Mouse (Mus musculus) G1E (cell line): Measurements from ENCODE around the gene Kpnb1. TPM values are rescaled to one million over a fixed set of nuclear protein-coding genes. Genes with fewer than 3 reads are reported as not detected.
A peak's percentile ranks its signal among the peaks of the same experiment; 100 is the strongest.

ENCODE experiments used
- ATAC-seq: 2 replicates; pipeline ENCODE4 v1.8.0; 2016; ENCODE audit warnings: mild to moderate bottlenecking; ENCODE audit not compliant: insufficient number of reproducible peaks, poor library complexity, low FRiP score, severe bottlenecking; ENCODE audit errors: extremely low read depth
- DNase-seq: peaks from one replicate; pipeline ENCODE4 v3.0.0; 2012; ENCODE audit warnings: low spot score
- H3K27me3 ChIP-seq: 2 replicates; pipeline ENCODE4 v1.6.1; 2012; ENCODE audit warnings: mild to moderate bottlenecking, low read length, inconsistent platforms; ENCODE audit not compliant: insufficient read depth
- H3K36me3 ChIP-seq: replicated peaks from 2 replicates; pipeline ENCODE3; 2012; ENCODE audit warnings: mild to moderate bottlenecking, inconsistent platforms
- H3K4me1 ChIP-seq: 2 replicates; pipeline ENCODE4 v1.6.1; 2012; ENCODE audit warnings: low read depth, low read length, inconsistent platforms, mixed read lengths; ENCODE audit not compliant: insufficient read depth
- H3K4me3 ChIP-seq: 2 replicates; pipeline ENCODE4 v1.5.1; 2012; ENCODE audit warnings: low read depth, mild to moderate bottlenecking, inconsistent platforms, low read length, moderate library complexity, mixed read lengths
- H3K9me3 ChIP-seq: replicated peaks from 2 replicates; pipeline ENCODE4 v1.6.1; 2012; ENCODE audit warnings: inconsistent platforms
- CTCF ChIP-seq: IDR thresholded peaks from 2 replicates; pipeline ENCODE4 v1.5.1; 2012; ENCODE audit warnings: low read depth, low read length, inconsistent platforms, mixed read lengths
- GATA1 ChIP-seq: IDR thresholded peaks from 2 replicates; pipeline ENCODE4 v1.6.1; 2012; ENCODE audit warnings: borderline replicate concordance, low read length, inconsistent platforms, mixed read lengths
- GATA2 ChIP-seq: IDR thresholded peaks from 2 replicates; pipeline ENCODE4 v1.6.1; 2012; ENCODE audit warnings: low read depth, low read length, inconsistent platforms, borderline replicate concordance
- POLR2AphosphoS5 ChIP-seq: IDR thresholded peaks from 2 replicates; pipeline ENCODE4 v1.6.1; 2012; ENCODE audit warnings: low read depth, low read length, inconsistent platforms; ENCODE audit not compliant: insufficient replicate concordance
- TAL1 ChIP-seq: conservative IDR thresholded peaks from 2 replicates; pipeline ENCODE4 v1.6.1; 2012; ENCODE audit warnings: low read depth, low read length, inconsistent platforms, mixed read lengths
- polyA plus RNA-seq: library from polyadenylated mRNA; stranded (reverse); fragments of >175 nt; gene quantifications from 2 replicates; pipeline ENCODE4 v1.2.3, GENCODE M21; 2012
- total RNA-seq, 2 experiments: library from RNA; stranded (forward) in 1 of 2; stranded (reverse) in 1 of 2; fragments of 200-1000 nt in 1 of 2; fragments of >200 nt in 1 of 2; fragmentation: Nextera tagmentation in 1 of 2; gene quantifications; 2 replicates each; pipeline ENCODE4 v1.2.3; 2014 to 2017

The Kpnb1 gene
- total and polyA plus RNA-seq, 3 experiments, result 50.5 to 328 (median 286) TPM

DNA sequence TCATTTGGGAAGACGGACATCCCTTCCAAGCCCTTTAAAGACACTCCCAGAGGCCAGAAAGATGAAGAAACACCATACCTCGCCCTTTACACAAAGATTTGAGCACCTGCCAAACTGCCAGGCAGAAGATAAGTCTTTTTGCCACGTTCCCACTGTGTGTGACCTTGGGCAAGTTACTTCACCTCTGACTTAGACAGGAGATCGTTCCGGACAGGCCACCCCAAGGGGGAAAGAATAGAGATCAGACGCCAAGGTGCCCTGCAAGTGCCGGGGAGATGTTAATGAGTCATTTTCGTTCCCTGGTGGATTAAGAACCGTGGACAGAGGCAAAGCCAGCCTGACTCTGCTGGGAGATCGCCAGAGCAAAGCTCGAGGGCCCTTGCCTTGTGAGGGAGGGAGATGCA is 35.7 kb downstream of the Kpnb1 start:
- TF ChIP-seq TAL1, result no peak
- no peak for TF ChIP-seq GATA1
- no peak for TF ChIP-seq POLR2AphosphoS5
- TF ChIP-seq GATA2, result no peak
- Histone ChIP-seq H3K4me1 (peaks cover 26% of the 10 kb centered on the region), H3K27me3 (peaks cover 56% of the 10 kb centered on the region), H3K9me3 (0 out of 2 replicates have a peak, but pooled peaks cover 6% of the 10 kb centered on the region), H3K4me3 (no peak overlapping the region), H3K36me3 (peaks cover 39% of the 10 kb centered on the region)
- ATAC-seq (no peak), DNase-seq (no peak)

DNA sequence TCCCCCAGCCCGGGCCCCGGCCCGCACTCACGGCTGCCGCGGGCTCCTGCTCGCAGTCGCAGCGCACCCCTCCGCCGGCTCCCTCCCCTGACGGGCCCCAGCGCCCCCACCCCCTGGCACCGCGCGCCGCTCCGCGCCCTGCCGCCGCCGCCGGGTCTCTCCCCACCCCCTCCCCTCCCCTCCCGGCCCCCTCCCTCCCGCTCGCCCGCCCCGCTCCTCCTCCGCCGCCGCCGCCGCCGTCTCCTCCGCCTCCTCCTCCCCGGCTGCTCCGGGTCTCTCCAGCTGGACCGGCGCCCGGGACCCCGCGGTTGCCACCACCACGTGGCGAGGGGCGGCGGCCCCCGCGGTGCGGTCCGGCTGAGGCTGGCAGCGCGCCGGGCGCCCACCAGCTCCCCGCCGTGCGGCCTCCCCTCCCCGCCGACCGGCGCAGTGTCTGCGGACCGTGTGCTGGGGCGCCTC is 36.3 kb downstream of the Kpnb1 start, which contains the start of gene Tbkbp1:
Gene Tbkbp1, minus strand, starts transcription at position 153 of the 459 bp plus-strand sequence.
- H3K27me3 ChIP-seq, result peaks cover 61% of the 10 kb centered on the region
- peak within 1 kb of the TSS; percentile 54; the same call in 1 of the 2 replicates for H3K4me3 ChIP-seq
- DNase-seq (no peak), ATAC-seq (no peak)
- peaks cover 30% of the 10 kb centered on the region for H3K4me1 ChIP-seq
- TF ChIP-seq GATA1 (no peak), POLR2AphosphoS5 (no peak), CTCF (no peak), GATA2 (no peak), TAL1 (no peak)
- 0 out of 2 replicates have a peak, but pooled peaks cover 6% of the 10 kb centered on the region for H3K9me3 ChIP-seq
- peaks cover 33% of the 10 kb centered on the region for H3K36me3 ChIP-seq

DNA sequence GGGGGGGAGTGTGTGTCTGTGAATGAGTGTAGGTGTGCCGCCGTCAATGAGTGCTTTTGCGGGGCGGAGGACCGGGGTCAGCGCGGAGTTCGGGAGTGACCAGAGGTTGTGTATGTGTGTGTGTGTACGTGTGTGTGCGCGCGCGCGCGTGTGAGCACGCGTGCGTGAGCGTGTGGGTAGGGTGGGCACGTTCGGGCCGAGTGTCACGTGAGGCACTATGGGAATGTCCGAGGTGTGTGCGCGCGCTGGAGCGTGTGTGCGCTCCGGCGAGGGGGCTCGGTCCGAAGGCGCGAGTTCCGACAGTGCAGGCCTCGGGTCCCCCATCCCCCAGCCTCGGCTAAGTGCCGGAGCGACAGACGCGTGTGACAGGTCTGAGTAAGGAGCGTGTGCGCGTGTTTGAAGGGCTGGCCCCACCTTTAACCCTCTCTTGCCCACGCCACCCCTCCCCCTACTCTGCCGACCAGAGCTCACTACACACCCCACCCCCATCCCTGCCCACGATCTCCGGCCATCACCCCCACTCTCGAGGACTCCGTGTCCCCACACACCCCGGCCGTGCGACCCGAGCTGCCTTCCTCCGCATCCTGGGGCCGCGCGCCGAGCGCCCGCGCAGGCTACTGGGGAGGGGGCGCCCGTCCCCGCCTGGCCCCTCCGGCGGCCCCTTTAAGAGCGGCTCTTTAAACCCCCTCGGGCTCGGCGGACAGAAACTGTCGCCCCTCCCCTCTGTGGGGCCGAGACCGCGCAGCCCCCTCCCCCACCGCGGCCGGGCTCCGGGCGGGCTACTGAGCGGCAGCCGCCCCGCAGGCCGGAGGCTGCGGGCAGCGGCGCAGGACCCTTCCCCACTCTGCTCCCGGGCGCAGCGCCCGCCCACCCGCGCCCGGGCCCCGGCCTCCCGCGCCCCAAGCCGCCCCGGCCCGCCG is 37.0 kb downstream of the Kpnb1 start:
- H3K9me3 ChIP-seq, result 0 out of 2 replicates have a peak, but pooled peaks cover 6% of the 10 kb centered on the region
- H3K36me3 ChIP-seq, result peaks cover 27% of the 10 kb centered on the region
- peaks cover 67% of the 10 kb centered on the region for H3K27me3 ChIP-seq
- ATAC-seq (no peak), DNase-seq (no peak)
- peaks cover 33% of the 10 kb centered on the region for H3K4me1 ChIP-seq
- TF ChIP-seq TAL1 (no peak), POLR2AphosphoS5 (no peak), CTCF (no peak), GATA1 (no peak), GATA2 (no peak)
- H3K4me3 ChIP-seq, result peak overlapping the region; percentile 54; the same call in 1 of the 2 replicates

DNA sequence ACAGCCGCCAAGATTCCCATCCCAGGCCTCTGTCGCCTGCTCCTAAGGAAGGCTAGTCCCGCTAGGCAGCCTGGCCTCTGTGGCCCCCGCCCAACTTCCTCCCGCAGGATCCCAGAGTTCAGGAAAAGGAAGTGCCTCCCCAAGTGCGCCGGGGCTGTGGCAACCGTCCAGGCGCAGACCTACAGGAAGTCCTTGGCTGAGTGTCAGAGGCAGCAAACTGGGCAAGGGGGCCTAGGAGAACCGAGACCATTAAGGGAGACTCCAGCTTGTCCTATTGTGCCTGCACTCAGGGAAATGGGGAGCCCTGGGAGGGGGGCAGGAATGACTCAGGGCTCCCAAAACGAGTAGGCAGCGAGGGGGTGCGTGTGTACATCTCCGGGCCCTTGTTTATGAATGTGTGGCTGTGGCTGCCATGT is 37.7 kb downstream of the Kpnb1 start:
- Histone ChIP-seq H3K4me1 (peaks cover 38% of the 10 kb centered on the region), H3K36me3 (peaks cover 21% of the 10 kb centered on the region)
- TF ChIP-seq GATA2, result no peak
- TF ChIP-seq TAL1, result no peak
- no peak for TF ChIP-seq GATA1
- TF ChIP-seq CTCF, result no peak
- TF ChIP-seq POLR2AphosphoS5, result no peak

DNA sequence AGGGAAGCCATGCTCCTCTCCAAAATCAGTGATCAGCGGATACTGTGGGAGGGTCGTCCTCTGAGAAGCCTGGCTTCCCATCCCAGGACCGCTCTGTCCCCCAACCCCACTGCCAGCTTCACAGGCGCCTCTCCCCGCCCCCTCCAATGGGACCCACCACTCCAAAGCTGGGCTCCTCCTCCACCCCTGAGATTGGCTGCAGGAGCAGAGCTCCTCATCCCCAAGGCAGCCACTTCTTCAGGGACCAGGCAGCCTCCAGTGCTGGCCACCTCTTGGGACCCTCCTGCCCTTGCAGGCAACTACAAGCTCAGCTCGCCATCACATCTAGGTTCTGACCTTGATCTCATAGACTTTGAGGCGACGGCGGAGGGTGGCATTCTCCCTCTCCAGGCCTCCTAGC is 38.7 kb downstream of the Kpnb1 start:
- no peak for TF ChIP-seq GATA2
- TF ChIP-seq CTCF, result no peak
- no peak for TF ChIP-seq TAL1
- no peak for TF ChIP-seq GATA1
- no peak for TF ChIP-seq POLR2AphosphoS5
- Histone ChIP-seq H3K4me1 (peaks cover 40% of the 10 kb centered on the region), H3K9me3 (0 out of 2 replicates have a peak, but pooled peaks cover 6% of the 10 kb centered on the region), H3K4me3 (no peak overlapping the region), H3K27me3 (peaks cover 84% of the 10 kb centered on the region), H3K36me3 (peaks cover 11% of the 10 kb centered on the region)
- ATAC-seq (no peak), DNase-seq (no peak)

More for the DNA sequence above, 37.7 kb downstream of the Kpnb1 start:
- no peak for ATAC-seq
- no peak for DNase-seq
- no peak overlapping the region for H3K4me3 ChIP-seq
- H3K9me3 ChIP-seq, result 0 out of 2 replicates have a peak, but pooled peaks cover 6% of the 10 kb centered on the region
- peaks cover 74% of the 10 kb centered on the region for H3K27me3 ChIP-seq

DNA sequence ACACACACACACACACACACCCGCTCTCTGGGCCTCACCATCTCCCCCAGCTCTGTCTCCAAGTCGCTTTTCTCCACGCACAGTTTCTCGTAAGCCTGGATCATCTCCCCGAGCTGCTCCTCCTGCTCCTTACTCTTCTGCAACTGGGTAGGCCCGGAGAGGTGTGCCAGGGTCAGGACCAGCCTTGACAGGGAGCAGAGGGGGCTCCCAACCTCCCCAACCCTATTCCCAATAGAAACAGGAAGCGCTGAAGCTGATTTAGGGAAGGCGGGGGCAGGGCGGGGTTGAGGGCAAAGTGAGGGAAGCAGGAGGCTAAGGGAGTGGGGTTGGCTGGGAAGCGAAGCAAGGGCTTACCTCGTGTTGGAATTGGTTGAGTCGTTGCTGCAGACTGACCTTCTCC is 39.1 kb downstream of the Kpnb1 start:
- TF ChIP-seq GATA1 (no peak), GATA2 (no peak), POLR2AphosphoS5 (no peak), TAL1 (no peak), CTCF (no peak)
- peaks cover 7% of the 10 kb centered on the region for H3K36me3 ChIP-seq
- DNase-seq (no peak), ATAC-seq (no peak)
- H3K4me3 ChIP-seq, result no peak overlapping the region
- H3K27me3 ChIP-seq, result peaks cover 88% of the 10 kb centered on the region
- 0 out of 2 replicates have a peak, but pooled peaks cover 6% of the 10 kb centered on the region for H3K9me3 ChIP-seq
- H3K4me1 ChIP-seq, result peaks cover 44% of the 10 kb centered on the region
